Mouse (Mus musculus): ENCODE data around the gene Sh3gl1. TPM values are rescaled to one million over a fixed set of nuclear protein-coding genes. Genes with fewer than 3 reads are reported as not detected.

The Sh3gl1 gene
- total RNA-seq, 1 experiment from 2014 or later: 48.6 TPM

- peak; percentile 44 for ATAC-seq (ENCODE audit: extremely low read depth, insufficient number of reproducible peaks, low FRiP score, poor library complexity, severe bottlenecking)
Measured at GRCm38 (mm10) chr17:56023386-56023785, 13.0 kb downstream of the Sh3gl1 start.

- ATAC-seq (ENCODE audit: extremely low read depth, insufficient number of reproducible peaks, low FRiP score, poor library complexity, severe bottlenecking): no peak
Measured at GRCm38 (mm10) chr17:56022989-56023290, 13.5 kb downstream of the Sh3gl1 start.

- ATAC-seq (ENCODE audit: extremely low read depth, insufficient number of reproducible peaks, low FRiP score, poor library complexity, severe bottlenecking): peak; percentile 35; the same call in 1 of the 2 replicates
Measured at GRCm38 (mm10) chr17:56022131-56022988, 14.1 kb downstream of the Sh3gl1 start.

- ATAC-seq (ENCODE audit: extremely low read depth, insufficient number of reproducible peaks, low FRiP score, poor library complexity, severe bottlenecking): no peak
Measured at GRCm38 (mm10) chr17:56021161-56021910, 15.1 kb downstream of the Sh3gl1 start.

GRCm38 (mm10) chr17:56020400-56021084 is 15.9 kb downstream of the Sh3gl1 start:
- ATAC-seq (ENCODE audit: extremely low read depth, insufficient number of reproducible peaks, low FRiP score, poor library complexity, severe bottlenecking): no peak

- 0 out of 2 replicates have a peak, but pooled peaks have one; percentile 14 for ATAC-seq (ENCODE audit: extremely low read depth, insufficient number of reproducible peaks, low FRiP score, poor library complexity, severe bottlenecking)
Measured at GRCm38 (mm10) chr17:56018347-56019131, 17.9 kb downstream of the Sh3gl1 start.

- no peak for ATAC-seq (ENCODE audit: extremely low read depth, insufficient number of reproducible peaks, low FRiP score, poor library complexity, severe bottlenecking)
Measured at GRCm38 (mm10) chr17:56017848-56018247, 18.6 kb downstream of the Sh3gl1 start.

GRCm38 (mm10) chr17:56016793-56017785 is 19.3 kb downstream of the Sh3gl1 start:
- no peak for ATAC-seq (ENCODE audit: extremely low read depth, insufficient number of reproducible peaks, low FRiP score, poor library complexity, severe bottlenecking)

GRCm38 (mm10) chr17:56016382-56016781 is 20.1 kb downstream of the Sh3gl1 start:
- ATAC-seq (ENCODE audit: extremely low read depth, insufficient number of reproducible peaks, low FRiP score, poor library complexity, severe bottlenecking): no peak

GRCm38 (mm10) chr17:56015293-56015692 is 21.1 kb downstream of the Sh3gl1 start:
- no peak for ATAC-seq (ENCODE audit: extremely low read depth, insufficient number of reproducible peaks, low FRiP score, poor library complexity, severe bottlenecking)

GRCm38 (mm10) chr17:56011441-56011840 is 25.0 kb downstream of the Sh3gl1 start:
- ATAC-seq (ENCODE audit: extremely low read depth, insufficient number of reproducible peaks, low FRiP score, poor library complexity, severe bottlenecking): no peak

GRCm38 (mm10) chr17:56010681-56011080 is 25.8 kb downstream of the Sh3gl1 start:
- ATAC-seq (ENCODE audit: extremely low read depth, insufficient number of reproducible peaks, low FRiP score, poor library complexity, severe bottlenecking): peak; percentile 43

- ATAC-seq (ENCODE audit: extremely low read depth, insufficient number of reproducible peaks, low FRiP score, poor library complexity, severe bottlenecking): no peak
Measured at GRCm38 (mm10) chr17:56010255-56010654, 26.2 kb downstream of the Sh3gl1 start.

- ATAC-seq (ENCODE audit: extremely low read depth, insufficient number of reproducible peaks, low FRiP score, poor library complexity, severe bottlenecking): no peak
Measured at GRCm38 (mm10) chr17:56009962-56010240, 26.5 kb downstream of the Sh3gl1 start.

GRCm38 (mm10) chr17:56009088-56009961 is 27.1 kb downstream of the Sh3gl1 start:
- ATAC-seq (ENCODE audit: extremely low read depth, insufficient number of reproducible peaks, low FRiP score, poor library complexity, severe bottlenecking): peak; percentile 81

- peak; percentile 88 for ATAC-seq (ENCODE audit: extremely low read depth, insufficient number of reproducible peaks, low FRiP score, poor library complexity, severe bottlenecking)
Measured at GRCm38 (mm10) chr17:56008356-56009087, 27.9 kb downstream of the Sh3gl1 start.
